Mouse (Mus musculus): ENCODE data around the gene Trpc3.
"Not testable (repeated sequence)": the region's sequence is repeated elsewhere in the genome, so short reads cannot be mapped to it uniquely, and the experiment has no call there.

Gene Trpc3

GRCm38 (mm10) chr3:36689392-36690291 is at the start of gene Trpc3:
Gene Trpc3 (minus strand): TSS chr3:36690167.
- peak; percentile 4 to 9 for DNase-seq

GRCm38 (mm10) chr3:36738071-36738470 is 48.1 kb upstream of the Trpc3 start:
- DNase-seq: no peak

- DNase-seq: no peak
These were observed 43.1 kb upstream of the Trpc3 start for GRCm38 (mm10) chr3:36733075-36733474.

- DNase-seq: no peak
These were observed 36.6 kb upstream of the Trpc3 start for GRCm38 (mm10) chr3:36726545-36726944.

GRCm38 (mm10) chr3:36721850-36722249 is 31.9 kb upstream of the Trpc3 start:
- DNase-seq: no peak

- no peak for DNase-seq
These were observed 19.6 kb upstream of the Trpc3 start for GRCm38 (mm10) chr3:36709521-36709920.

GRCm38 (mm10) chr3:36690292-36690650 is 304 bp upstream of the Trpc3 start:
- no peak for DNase-seq

- DNase-seq: peak; percentile 47 to 57
These were observed 1.1 kb downstream of the Trpc3 start for GRCm38 (mm10) chr3:36688874-36689273.

GRCm38 (mm10) chr3:36675822-36676221 is 14.1 kb downstream of the Trpc3 start:
- DNase-seq: no peak

GRCm38 (mm10) chr3:36667814-36668213 is 22.2 kb downstream of the Trpc3 start:
- no peak for DNase-seq

- not testable (repeated sequence) for DNase-seq
These were observed 44.8 kb downstream of the Trpc3 start for GRCm38 (mm10) chr3:36645245-36645559.

GRCm38 (mm10) chr3:36644554-36645244 is 45.3 kb downstream of the Trpc3 start:
- DNase-seq: no peak

- DNase-seq: no peak
These were observed 46.6 kb downstream of the Trpc3 start for GRCm38 (mm10) chr3:36643354-36643753.

- no peak for DNase-seq
These were observed 47.2 kb downstream of the Trpc3 start for GRCm38 (mm10) chr3:36642736-36643135.

- no peak for DNase-seq
These were observed 49.2 kb downstream of the Trpc3 start for GRCm38 (mm10) chr3:36640787-36641186.

- peak in 1 of 2 experiments; percentile 44 for DNase-seq
These were observed 54.5 kb downstream of the Trpc3 start for GRCm38 (mm10) chr3:36635449-36635848.

GRCm38 (mm10) chr3:36626803-36627202 is 63.2 kb downstream of the Trpc3 start:
- DNase-seq: no peak

GRCm38 (mm10) chr3:36618181-36618580 is 71.8 kb downstream of the Trpc3 start:
- DNase-seq: peak; percentile 20 to 45

GRCm38 (mm10) chr3:36613908-36614255 is 76.1 kb downstream of the Trpc3 start:
- peak in 1 of 2 experiments; percentile 6 for DNase-seq

GRCm38 (mm10) chr3:36613202-36613907 is 76.6 kb downstream of the Trpc3 start, which contains the start of gene Bbs7:
Gene Bbs7 (minus strand): TSS chr3:36613477.
- peak; percentile 93 to 94 for DNase-seq

GRCm38 (mm10) chr3:36612687-36613086 is 77.3 kb downstream of the Trpc3 start:
- no peak for DNase-seq

- no peak for DNase-seq
These were observed 83.8 kb downstream of the Trpc3 start for GRCm38 (mm10) chr3:36605894-36606783.

All from kidney, adult 8-10 months (tissue).